16 mouse cellular contexts compared by ENCODE assay signal in genomic region chr6:103558037-103558893, GRCm38 (mm10). TPM values are rescaled to one million over a fixed set of nuclear protein-coding genes. Genes with fewer than 3 reads are reported as not detected.
DNase-seq lines count a peak whose midpoint lies in the region; ATAC-seq lines count a peak whose summit lies in the region.
"Had no signal": no experiment of that assay in that cellular context is flagged by ENCODE, and none has a peak within 500 bp of the region (broad histone marks: within the 10 kb centered on the region; RNA-seq: fewer than 3 reads in every experiment).

No protein-coding gene starts in this region.

- no peaks in the 10 kb centered on the region for H3K9me3 ChIP-seq in midbrain, embryonic 12.5 days
- H3K9me3 ChIP-seq in midbrain, embryonic 10.5 days (replicated peaks), result no peaks in the 10 kb centered on the region
- no peaks in the 10 kb centered on the region for H3K9me3 ChIP-seq in hindbrain, embryonic 13.5 days
- no peaks in the 10 kb centered on the region for H3K9me3 ChIP-seq in neural tube, embryonic 13.5 days
- H3K9me3 ChIP-seq: embryonic facial prominence, embryonic 15.5 days; liver, embryonic 13.5 days had no signal

- peak overlapping the region; percentile 30 for H3K27ac ChIP-seq in midbrain, embryonic 12.5 days (replicated peaks)
- no peak overlapping the region for H3K27ac ChIP-seq in midbrain, embryonic 10.5 days (replicated peaks)
- peak overlapping the region; percentile 73 for H3K27ac ChIP-seq in hindbrain, embryonic 13.5 days
- peak overlapping the region; percentile 67 for H3K27ac ChIP-seq in neural tube, embryonic 13.5 days (replicated peaks)
- H3K27ac ChIP-seq: embryonic facial prominence, embryonic 15.5 days; liver, embryonic 13.5 days had no signal

- DNase-seq in cerebellum, adult 9-11 months, result peak; percentile 30
- DNase-seq in cerebellum, adult 11 months, result no peak
- no peak for DNase-seq in midbrain, embryonic 10.5 days (ENCODE audit: low spot score)
- DNase-seq in urinary bladder, postnatal 25 days (ENCODE audit: low spot score), result no peak
- DNase-seq in MN1 (ENCODE audit: low spot score), result no peak
- DNase-seq: gastrocnemius, postnatal 36 days; kidney, adult 18-20 months; kidney, postnatal 36 days; liver, embryonic 13.5 days; thymus, adult 18-20 months had no signal

- WGBS in midbrain, embryonic 12.5 days, result 48% methylated on average over 5 of the region's 5 CpGs
- WGBS in midbrain, embryonic 10.5 days, result 67% methylated on average over 5 of the region's 5 CpGs
- 31% methylated on average over 5 of the region's 5 CpGs for WGBS in hindbrain, embryonic 13.5 days
- 33% methylated on average over 5 of the region's 5 CpGs for WGBS in neural tube, embryonic 13.5 days

- no peak overlapping the region for H3K4me2 ChIP-seq in midbrain, embryonic 12.5 days (replicated peaks)
- H3K4me2 ChIP-seq in hindbrain, embryonic 13.5 days, result peak overlapping the region; percentile 20; the same call in 1 of the 2 replicates
- H3K4me2 ChIP-seq in neural tube, embryonic 13.5 days, result peak overlapping the region; percentile 9
- H3K4me2 ChIP-seq: embryonic facial prominence, embryonic 15.5 days; heart, embryonic 11.5 days; liver, embryonic 13.5 days had no signal

- ATAC-seq in midbrain, embryonic 12.5 days (ENCODE audit: low FRiP score, low read depth), result 0 out of 2 replicates have a peak, but pooled peaks have one; percentile 16
- peak; percentile 67 for ATAC-seq in hindbrain, embryonic 13.5 days (ENCODE audit: low FRiP score)
- ATAC-seq in neural tube, embryonic 13.5 days (ENCODE audit: low read depth), result peak; percentile 62

- no peak overlapping the region for H3K9ac ChIP-seq in midbrain, embryonic 12.5 days (replicated peaks)
- H3K9ac ChIP-seq in hindbrain, embryonic 13.5 days, result no peak overlapping the region
- H3K9ac ChIP-seq in neural tube, embryonic 13.5 days, result no peak overlapping the region
- H3K9ac ChIP-seq: embryonic facial prominence, embryonic 15.5 days; liver, embryonic 13.5 days had no signal

- H3K4me1 ChIP-seq in midbrain, embryonic 12.5 days, result peaks cover 16% of the 10 kb centered on the region; the same call in 1 of the 2 replicates
- peaks cover 6% of the 10 kb centered on the region; the same call in 1 of the 2 replicates for H3K4me1 ChIP-seq in midbrain, embryonic 10.5 days
- peaks cover 42% of the 10 kb centered on the region for H3K4me1 ChIP-seq in hindbrain, embryonic 13.5 days (replicated peaks)
- peaks cover 38% of the 10 kb centered on the region for H3K4me1 ChIP-seq in neural tube, embryonic 13.5 days (replicated peaks)
- H3K4me1 ChIP-seq: embryonic facial prominence, embryonic 15.5 days; liver, embryonic 13.5 days had no signal

- no peaks in the 10 kb centered on the region for H3K36me3 ChIP-seq in midbrain, embryonic 12.5 days
- H3K36me3 ChIP-seq in midbrain, embryonic 10.5 days, result no peaks in the 10 kb centered on the region
- H3K36me3 ChIP-seq in hindbrain, embryonic 13.5 days, result no peaks in the 10 kb centered on the region
- no peaks in the 10 kb centered on the region for H3K36me3 ChIP-seq in neural tube, embryonic 13.5 days
- H3K36me3 ChIP-seq: embryonic facial prominence, embryonic 15.5 days; liver, embryonic 13.5 days had no signal

- no peak overlapping the region for H3K4me3 ChIP-seq in midbrain, embryonic 12.5 days
- no peak overlapping the region for H3K4me3 ChIP-seq in midbrain, embryonic 10.5 days
- H3K4me3 ChIP-seq in hindbrain, embryonic 13.5 days, result no peak overlapping the region
- no peak overlapping the region for H3K4me3 ChIP-seq in neural tube, embryonic 13.5 days
- H3K4me3 ChIP-seq: embryonic facial prominence, embryonic 15.5 days; liver, embryonic 13.5 days; myocyte had no signal

- no peaks in the 10 kb centered on the region for H3K27me3 ChIP-seq in midbrain, embryonic 12.5 days
- H3K27me3 ChIP-seq in midbrain, embryonic 10.5 days (ENCODE audit: low read depth, poor library complexity, severe bottlenecking), result no peaks in the 10 kb centered on the region
- no peaks in the 10 kb centered on the region for H3K27me3 ChIP-seq in hindbrain, embryonic 13.5 days
- H3K27me3 ChIP-seq in neural tube, embryonic 13.5 days, result no peaks in the 10 kb centered on the region
- H3K27me3 ChIP-seq: embryonic facial prominence, embryonic 15.5 days; liver, embryonic 13.5 days had no signal

RNA-seq across cellular contexts. Expression of gene Chl1, which starts 47.9 kb away (rescaled TPM):
- polyA plus RNA-seq in midbrain, embryonic 12.5 days (2016; fragmentation: Nextera tagmentation; extraction: Ambion mirVana), result 22.2 and 30.4 TPM in 2 replicates
- polyA plus RNA-seq in midbrain, embryonic 10.5 days (2016; fragmentation: Nextera tagmentation; extraction: Ambion mirVana), result 0.95 and 3.8 TPM in 2 replicates
- 108 and 117 TPM in 2 replicates for polyA plus RNA-seq in hindbrain, embryonic 13.5 days (2015; fragmentation: Nextera tagmentation; extraction: Ambion mirVana)
- 52.5 and 56.0 TPM in 2 replicates for polyA plus RNA-seq in neural tube, embryonic 13.5 days (2015; fragmentation: Nextera tagmentation; extraction: Ambion mirVana)
- polyA plus RNA-seq: myocyte had no signal

Comparison
In these comparisons a context has a peak if more than half of its experiments do, and no peak if none do; other contexts are left out.
1. ATAC-seq: peak in every context shown above with its lines; median percentile 67 in hindbrain, embryonic 13.5 days; 62 in neural tube, embryonic 13.5 days; 16 in midbrain, embryonic 12.5 days.